Comparison of ENCODE assay signal across 9 mouse cellular contexts in the genomic region with DNA sequence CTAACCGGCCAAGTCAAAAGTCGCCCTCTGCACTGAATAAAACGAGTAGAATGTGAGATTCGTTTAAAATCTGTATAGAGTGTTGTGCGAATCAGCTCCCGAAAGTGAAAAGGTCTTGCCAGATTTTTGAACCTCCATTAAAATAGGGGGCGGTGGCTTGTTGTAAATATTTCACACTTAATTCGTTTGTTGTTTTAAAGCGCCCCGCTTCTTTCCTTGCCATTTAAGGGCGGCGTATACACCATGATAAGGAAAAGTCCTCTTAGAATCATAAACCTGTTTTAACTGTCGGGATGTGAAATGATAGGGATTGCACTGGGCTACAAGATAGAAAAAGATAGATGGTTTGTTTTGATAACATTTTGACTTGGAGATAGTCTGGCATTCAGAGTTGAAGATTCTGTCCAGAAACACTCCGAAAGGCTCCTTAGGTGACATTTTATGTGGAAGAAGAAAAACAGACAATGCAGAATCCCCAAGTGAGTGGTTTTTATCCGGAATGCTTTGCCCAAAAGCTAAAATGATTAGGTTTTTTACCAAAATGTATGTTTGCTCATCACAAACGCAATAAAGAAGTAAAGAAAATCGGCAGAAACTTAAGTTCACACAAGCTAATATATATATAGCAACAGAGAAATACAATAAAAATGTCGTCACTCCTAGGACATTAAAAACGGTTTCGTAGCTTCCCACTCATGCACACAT. TPM values are rescaled to one million over a fixed set of nuclear protein-coding genes. Genes with fewer than 3 reads are reported as not detected.
DNase-seq lines count a peak whose midpoint lies in the region; ATAC-seq and TF ChIP-seq lines count a peak whose summit lies in the region.
"Had no signal": no experiment of that assay in that cellular context is flagged by ENCODE, and none has a peak within 500 bp of the region (broad histone marks: within the 10 kb centered on the region; RNA-seq: fewer than 3 reads in every experiment).

No protein-coding gene starts in this region.

- peaks cover 10% of the 10 kb centered on the region for H3K27me3 ChIP-seq in kidney, adult 2 months (replicated peaks; ENCODE audit: control insufficient read depth, insufficient read depth, low read length)

- ATAC-seq in megakaryocyte progenitor cell, adult 5-6 weeks (replicated peaks; ENCODE audit: poor library complexity), result no peak

- WGBS in kidney, adult 2 months, result 7% methylated on average over 20 of the region's 20 CpGs

- H3K36me3 ChIP-seq in kidney, adult 2 months (ENCODE audit: control insufficient read depth, insufficient read depth, low read length), result no peaks in the 10 kb centered on the region

- peak; percentile 68 for DNase-seq in embryo, embryonic 10.5 days (ENCODE audit: low spot score)
- no peak for DNase-seq in embryo, embryonic 9.5 days (ENCODE audit: extremely low spot score)
- peak; percentile 22 for DNase-seq in kidney, adult 2 months
- DNase-seq in kidney, adult 11 months, result no peak
- peak; percentile 9 for DNase-seq in right cerebral cortex, postnatal 25 days
- DNase-seq in right cerebral cortex, postnatal 4 days, result no peak
- no peak for DNase-seq in urinary bladder, postnatal 25 days (ENCODE audit: low spot score)
- DNase-seq: right cerebral cortex, postnatal 14 days had no signal

- no peak overlapping the region; the same call in 1 of the 2 replicates for H3K27ac ChIP-seq in kidney, adult 2 months (ENCODE audit: insufficient read depth, low read depth, low read length)

- no peak for TF ChIP-seq POLR2A in kidney, adult 2 months (IDR thresholded peaks at IDR 0.05; ENCODE audit: low read depth, low read length)

- H3K4me1 ChIP-seq in kidney, adult 2 months (ENCODE audit: control insufficient read depth, insufficient read depth, low read length), result no peaks in the 10 kb centered on the region

- no peak for TF ChIP-seq CTCF in kidney, adult 2 months (conservative IDR thresholded peaks at IDR 0.05; ENCODE audit: insufficient read depth, insufficient read length, low read depth, low read length)

- H3K4me3 ChIP-seq in kidney, adult 2 months (ENCODE audit: insufficient read depth, low read depth, low read length), result peak overlapping the region; percentile 52

RNA-seq across cellular contexts. Expression of gene Alx1, which starts 2.6 kb away (rescaled TPM):
- 3.7 and 4.5 TPM in 2 replicates for polyA plus RNA-seq in kidney, adult 2 months (2012; rRNA removed)
- not detected in 2 replicates for total RNA-seq in megakaryocyte progenitor cell, adult 5-6 weeks (2015)
- total RNA-seq in megakaryocyte progenitor cell, adult 5-6 weeks (2017), result not detected in 2 replicates

Comparison
In these comparisons a context has a peak if more than half of its experiments do, and no peak if none do; other contexts are left out.
1. DNase-seq: peak in embryo, embryonic 10.5 days (single experiment), kidney, adult 2 months (single experiment) and right cerebral cortex, postnatal 25 days (single experiment); none in embryo, embryonic 9.5 days (single experiment), kidney, adult 11 months (single experiment), right cerebral cortex, postnatal 4 days (single experiment) and urinary bladder, postnatal 25 days (single experiment).